Mouse (Mus musculus) olfactory bulb, adult 2 months (tissue): Measurements from ENCODE around the gene Klk6.

Source experiments
- CTCF ChIP-seq: fragments of 200-500 bp; IDR thresholded peaks from 2 replicates; pipeline ENCODE4 v1.5.1; 2012; ENCODE audit warnings: low read depth, mild to moderate bottlenecking, low read length, moderate library complexity; ENCODE audit not compliant: insufficient read depth
- POLR2A ChIP-seq: fragments of 200-500 bp; IDR thresholded peaks from 2 replicates; pipeline ENCODE4 v1.6.1; 2012; ENCODE audit warnings: mild to moderate bottlenecking, low read depth, low read length, moderate library complexity; ENCODE audit not compliant: insufficient read depth

DNA sequence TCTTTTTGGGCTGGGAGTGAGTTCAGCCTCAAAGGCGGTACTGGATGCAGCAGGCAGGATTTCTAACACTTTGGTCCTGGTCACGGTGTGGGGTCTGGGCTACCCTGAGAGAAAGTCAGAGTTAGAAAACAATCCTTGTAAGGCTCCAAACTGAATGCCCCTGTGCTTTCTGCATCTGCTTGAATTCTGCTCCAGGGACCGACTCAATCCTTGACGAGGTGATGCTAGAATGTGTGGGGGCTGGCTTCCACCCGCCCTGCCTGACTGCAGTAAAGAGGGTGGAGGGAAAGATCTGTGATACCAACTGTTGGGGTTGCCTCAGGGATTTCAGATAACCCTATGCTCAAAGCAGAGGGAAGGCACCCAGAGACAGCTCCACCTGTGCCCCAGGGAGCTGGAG, 13.3 kb upstream of the Klk6 start, which contains the start of gene Klk7:
- TF ChIP-seq POLR2A (no peak), CTCF (no peak)
